Mouse (Mus musculus): Measurements from ENCODE around the gene Wbp2. TPM values are rescaled to one million over a fixed set of nuclear protein-coding genes. Genes with fewer than 3 reads are reported as not detected.

Wbp2 gene
- total RNA-seq, 2 experiments from 2014 or later, result 163 to 187 TPM

GRCm38 (mm10) chr11:116064187-116064867, 22.5 kb downstream of the Wbp2 start:
- no peak for DNase-seq (ENCODE audit: low spot score in 2 of 2)

- no peak for DNase-seq (ENCODE audit: low spot score in 2 of 2)
These were observed 23.2 kb downstream of the Wbp2 start for GRCm38 (mm10) chr11:116063562-116063961.

- no peak for DNase-seq (ENCODE audit: low spot score in 2 of 2)
These were observed 24.3 kb downstream of the Wbp2 start for GRCm38 (mm10) chr11:116062521-116062920.

- no peak for DNase-seq (ENCODE audit: low spot score in 2 of 2)
These were observed 25.0 kb downstream of the Wbp2 start for GRCm38 (mm10) chr11:116061641-116062415.

- no peak for DNase-seq (ENCODE audit: low spot score in 2 of 2)
These were observed 26.2 kb downstream of the Wbp2 start for GRCm38 (mm10) chr11:116060596-116060995.

GRCm38 (mm10) chr11:116059691-116060025, 27.1 kb downstream of the Wbp2 start:
- no peak for DNase-seq (ENCODE audit: low spot score in 2 of 2)

GRCm38 (mm10) chr11:116058868-116059690, 27.7 kb downstream of the Wbp2 start:
- DNase-seq (ENCODE audit: low spot score in 2 of 2), result no peak

GRCm38 (mm10) chr11:116058022-116058614, 28.7 kb downstream of the Wbp2 start:
- DNase-seq (ENCODE audit: low spot score in 2 of 2), result no peak

GRCm38 (mm10) chr11:116057237-116057881, 29.4 kb downstream of the Wbp2 start:
- DNase-seq (ENCODE audit: low spot score in 2 of 2), result no peak

- DNase-seq (ENCODE audit: low spot score in 2 of 2), result no peak
These were observed 30.9 kb downstream of the Wbp2 start for GRCm38 (mm10) chr11:116055873-116056272.

GRCm38 (mm10) chr11:116053510-116054229, 33.1 kb downstream of the Wbp2 start:
- DNase-seq (ENCODE audit: low spot score in 2 of 2), result no peak

GRCm38 (mm10) chr11:116050196-116050595, 36.6 kb downstream of the Wbp2 start:
- no peak for DNase-seq (ENCODE audit: low spot score in 2 of 2)

- no peak for DNase-seq (ENCODE audit: low spot score in 2 of 2)
These were observed 37.2 kb downstream of the Wbp2 start for GRCm38 (mm10) chr11:116049610-116050009.

GRCm38 (mm10) chr11:116045173-116045572, 41.6 kb downstream of the Wbp2 start:
- no peak for DNase-seq (ENCODE audit: low spot score in 2 of 2)

- no peak for DNase-seq (ENCODE audit: low spot score in 2 of 2)
These were observed 43.5 kb downstream of the Wbp2 start for GRCm38 (mm10) chr11:116043286-116043685.

GRCm38 (mm10) chr11:116042372-116043138, 44.2 kb downstream of the Wbp2 start:
- DNase-seq (ENCODE audit: low spot score in 2 of 2), result no peak

GRCm38 (mm10) chr11:116041833-116042232, 45.0 kb downstream of the Wbp2 start:
- DNase-seq (ENCODE audit: low spot score in 2 of 2), result no peak

- no peak for DNase-seq (ENCODE audit: low spot score in 2 of 2)
These were observed 46.2 kb downstream of the Wbp2 start for GRCm38 (mm10) chr11:116040593-116040992.

GRCm38 (mm10) chr11:116037826-116038225, 49.0 kb downstream of the Wbp2 start:
- DNase-seq (ENCODE audit: low spot score in 2 of 2), result no peak

Measured in adrenal gland, adult 18-20 months (tissue).